Mouse (Mus musculus): Measurements from ENCODE around the gene Rbp1.

Rbp1 gene

DNA sequence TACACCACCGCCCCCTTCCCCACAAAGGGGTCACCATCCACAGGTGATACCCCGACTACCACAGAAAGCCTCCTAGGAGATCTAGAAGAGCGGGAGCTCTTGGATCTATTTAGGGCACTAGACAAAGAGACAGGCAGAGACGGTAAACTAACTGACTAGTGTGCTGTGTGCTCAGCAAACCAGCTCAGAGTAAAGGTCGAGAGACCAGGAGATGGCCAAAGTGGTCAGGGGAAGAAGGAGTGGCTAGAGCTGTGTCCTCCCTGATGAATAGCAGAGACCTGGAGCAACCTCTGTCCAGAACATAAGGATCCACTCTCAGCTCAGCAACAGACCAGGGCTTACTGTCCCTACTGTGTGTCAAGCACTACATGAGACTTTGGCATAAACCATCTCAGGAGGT lies at the start of gene Rbp1:
Gene Rbp1 (plus strand): TSS at position 306 of the 400 bp plus-strand sequence.
- no peak for DNase-seq

DNA sequence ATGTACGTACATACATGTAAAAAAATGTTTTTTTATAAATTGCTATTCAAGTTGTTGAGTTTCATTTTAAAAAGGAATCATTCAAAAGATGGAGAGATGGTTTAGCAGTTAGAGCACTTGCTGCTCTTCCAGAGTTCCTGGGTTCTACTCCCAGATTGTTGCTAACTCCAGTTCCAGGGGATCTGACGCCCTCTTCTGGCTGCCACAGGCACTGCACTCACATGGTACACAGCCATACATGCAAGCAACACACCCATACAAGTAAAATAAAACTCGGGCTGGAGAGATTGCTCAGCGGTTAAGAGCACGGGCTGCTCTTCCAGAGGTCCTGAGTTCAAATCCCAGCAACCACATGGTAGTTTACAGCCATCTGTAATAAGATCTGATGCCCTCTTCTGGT lies 49.4 kb upstream of the Rbp1 start:
- no peak for DNase-seq

DNA sequence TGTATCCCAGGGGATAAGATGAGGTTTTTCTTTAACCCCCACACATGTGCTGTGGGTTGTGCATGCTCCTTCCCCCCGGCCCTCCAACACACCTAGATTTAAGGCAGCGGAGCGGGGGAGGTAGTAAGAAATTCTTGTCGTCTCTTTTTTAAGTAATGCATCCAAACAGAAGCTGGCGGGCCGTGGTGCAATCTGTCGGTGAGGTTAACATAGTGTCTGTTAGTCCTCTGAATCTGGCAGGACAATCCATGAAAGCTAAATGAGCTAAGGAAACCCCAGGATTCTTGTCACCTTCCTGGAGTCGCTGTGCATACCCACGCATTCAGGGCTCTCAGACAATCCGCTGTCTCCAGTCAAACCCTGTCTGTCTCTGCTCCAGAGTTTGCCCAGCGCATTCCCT lies 47.9 kb upstream of the Rbp1 start:
- no peak for DNase-seq

DNA sequence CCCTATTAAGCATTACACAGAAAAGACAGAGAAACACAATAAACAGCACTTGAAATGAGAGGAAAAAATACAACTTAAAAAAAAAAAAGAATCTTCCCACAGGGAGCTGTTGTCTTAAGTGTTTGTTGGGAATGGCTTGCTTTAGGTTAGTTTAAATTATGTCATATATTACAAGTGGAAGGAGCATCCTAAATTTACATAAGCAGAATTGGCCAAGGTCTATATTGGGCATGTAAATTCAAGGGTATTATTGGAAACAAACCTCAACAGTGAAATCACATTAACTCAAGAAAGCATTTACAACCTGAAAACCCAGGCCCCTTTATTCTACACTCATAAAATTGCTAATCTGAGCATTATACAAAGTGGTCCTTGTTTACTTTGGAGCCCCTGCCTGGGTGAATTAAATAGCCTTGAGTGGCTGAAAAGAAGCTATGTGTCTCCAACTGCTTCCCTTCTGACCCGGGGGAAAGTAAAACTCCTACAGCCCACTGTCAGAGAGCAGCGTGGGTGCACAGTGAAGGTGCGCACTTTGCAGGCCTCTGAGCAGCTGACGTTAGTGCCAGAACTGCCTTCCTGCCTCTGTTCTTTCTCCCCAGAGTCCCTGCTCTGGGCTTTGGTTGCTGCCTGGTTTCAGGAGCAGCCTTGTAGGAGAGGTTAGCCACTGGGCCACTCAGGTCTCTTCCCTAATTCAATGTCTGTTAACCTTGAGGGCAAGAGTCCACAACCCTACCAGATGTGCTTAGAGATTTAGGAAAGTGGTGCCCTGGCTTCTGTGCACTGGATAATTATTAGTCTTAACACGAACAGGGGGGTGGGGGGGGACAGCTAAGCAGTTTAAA lies 47.2 kb upstream of the Rbp1 start:
- DNase-seq, result no peak

DNA sequence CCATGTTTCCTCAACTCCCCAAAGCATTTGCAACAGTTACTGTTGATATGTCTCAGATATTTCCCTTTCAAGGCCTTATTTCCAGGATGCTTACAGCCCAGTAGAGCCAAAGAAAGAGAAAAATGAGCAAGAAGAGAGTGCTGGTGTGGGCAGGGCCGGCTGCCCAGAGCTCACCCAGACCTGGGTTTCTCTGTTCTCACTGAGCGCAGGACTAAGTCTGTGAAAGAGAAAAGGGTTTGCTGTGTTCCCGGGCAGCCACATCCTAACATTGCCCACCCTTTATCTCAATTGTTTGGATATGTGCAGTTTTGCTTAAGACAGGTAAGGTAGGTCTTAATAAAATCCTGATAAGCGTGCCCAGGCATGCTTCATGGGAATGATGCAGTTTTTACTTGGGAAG lies 43.0 kb upstream of the Rbp1 start:
- DNase-seq, result no peak

DNA sequence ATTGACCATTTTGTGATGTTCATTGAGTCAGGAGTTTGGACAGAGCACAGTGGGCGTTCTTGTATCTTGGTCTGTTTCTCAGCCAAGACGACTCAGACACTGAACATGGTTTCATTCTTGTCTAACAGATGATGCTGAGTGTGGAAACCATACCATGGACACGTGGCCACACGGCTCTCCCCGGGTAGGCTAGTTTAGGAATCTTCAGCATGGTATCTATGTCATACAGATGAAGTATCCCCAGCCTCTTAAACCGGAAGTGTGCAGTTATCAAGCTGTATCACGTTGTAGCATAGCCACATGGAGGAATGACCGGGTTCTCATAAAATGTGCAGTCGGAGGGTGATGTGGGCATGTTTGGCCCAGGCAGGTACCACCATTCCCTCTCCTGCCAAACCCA lies 42.2 kb upstream of the Rbp1 start:
- no peak for DNase-seq

DNA sequence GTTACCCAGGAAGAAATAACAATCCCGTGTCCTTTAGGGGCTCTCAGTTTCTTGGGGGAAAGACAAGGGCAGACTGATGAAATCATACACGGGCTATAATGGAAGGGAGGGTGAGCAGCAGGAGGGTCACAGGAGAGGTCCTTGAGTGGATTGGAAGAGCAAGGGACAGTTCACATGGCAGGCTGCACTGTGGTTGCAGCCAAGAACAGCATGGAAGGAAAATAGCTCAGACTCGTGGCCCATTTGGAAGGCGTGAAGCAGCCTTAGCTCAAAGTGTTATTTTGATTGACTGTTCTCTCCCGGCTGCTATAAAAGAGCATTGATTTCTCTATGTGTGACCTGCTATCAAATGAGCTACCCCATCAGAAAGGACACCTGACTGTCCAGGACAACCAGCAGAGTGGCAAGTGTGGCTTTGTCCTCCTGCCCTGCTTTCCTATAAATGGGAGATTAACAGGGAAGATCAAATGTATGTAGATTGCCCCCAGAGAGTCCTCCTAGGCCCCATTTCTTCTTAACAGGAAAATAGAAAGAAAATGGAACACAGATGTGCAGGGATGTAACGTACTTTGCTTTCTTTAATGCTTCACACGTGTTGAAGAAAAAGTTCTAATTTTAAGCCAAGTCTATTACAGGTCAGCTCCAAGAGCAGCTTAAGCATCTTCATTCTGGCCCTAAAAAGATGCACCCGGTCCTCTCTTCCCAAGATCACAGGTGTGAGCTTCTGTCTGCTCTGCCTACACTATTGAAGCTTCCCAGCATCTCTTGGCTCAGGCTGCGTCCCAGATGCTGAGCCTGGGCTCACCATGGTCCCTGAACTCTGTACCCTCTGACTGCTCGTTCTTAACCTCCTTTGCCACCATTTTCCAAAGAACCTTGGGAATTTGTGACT lies 34.8 kb upstream of the Rbp1 start:
- DNase-seq, result no peak

DNA sequence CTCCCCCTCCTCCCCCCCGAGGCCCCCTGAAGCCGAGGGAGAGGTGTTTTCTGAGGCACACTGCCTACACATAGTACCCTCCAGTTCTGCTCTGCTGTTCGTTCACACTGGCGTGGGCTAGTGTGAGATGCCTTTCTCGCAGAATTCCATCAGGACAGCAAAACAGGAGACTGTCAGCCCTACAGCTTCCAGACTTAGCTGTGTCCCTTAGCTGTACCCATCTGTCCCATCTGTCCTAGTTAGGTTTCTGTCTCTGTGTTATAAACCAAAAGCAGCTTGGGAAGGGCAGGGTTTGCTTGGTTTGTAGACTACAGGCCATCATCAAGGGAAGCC lies 34.2 kb upstream of the Rbp1 start:
- no peak for DNase-seq

DNA sequence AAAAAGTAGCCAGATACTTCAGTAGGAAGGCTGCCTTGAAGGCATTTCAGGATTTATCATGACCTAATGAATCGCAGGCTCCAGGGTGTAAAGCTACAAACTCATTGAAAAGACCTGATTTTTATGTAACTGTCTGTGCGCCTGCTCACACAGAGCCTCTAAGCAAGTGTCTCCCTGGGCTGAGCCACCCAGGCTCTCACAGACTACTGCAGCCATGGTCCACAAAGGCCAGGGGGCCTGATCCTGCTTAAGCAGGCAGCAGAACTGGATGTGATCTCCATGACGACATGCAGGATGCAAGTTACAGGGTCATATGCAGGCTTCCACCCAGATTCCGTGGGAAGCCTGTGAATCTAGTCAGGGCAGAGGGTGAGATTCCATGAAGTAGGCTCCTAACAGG lies 29.3 kb upstream of the Rbp1 start:
- no peak for DNase-seq

DNA sequence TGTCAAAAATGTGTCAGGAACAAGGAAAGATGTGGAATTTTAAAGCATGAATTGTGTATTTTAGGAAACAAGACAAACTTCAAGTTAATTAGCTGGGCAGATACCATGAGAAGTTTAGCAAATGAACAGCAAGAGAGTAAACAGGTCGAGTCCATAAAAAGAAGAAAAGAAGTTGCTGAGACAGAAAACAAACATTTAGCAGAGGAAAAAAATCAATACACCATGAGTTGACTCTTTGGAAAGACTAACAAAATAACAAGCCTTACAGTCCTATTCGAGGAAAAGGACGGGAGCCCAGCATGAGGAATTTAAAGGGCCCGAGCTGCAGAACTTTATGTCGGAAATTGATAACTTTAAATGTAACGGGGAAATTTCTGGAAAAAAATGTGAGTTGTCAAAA lies 25.6 kb upstream of the Rbp1 start:
- no peak for DNase-seq

DNA sequence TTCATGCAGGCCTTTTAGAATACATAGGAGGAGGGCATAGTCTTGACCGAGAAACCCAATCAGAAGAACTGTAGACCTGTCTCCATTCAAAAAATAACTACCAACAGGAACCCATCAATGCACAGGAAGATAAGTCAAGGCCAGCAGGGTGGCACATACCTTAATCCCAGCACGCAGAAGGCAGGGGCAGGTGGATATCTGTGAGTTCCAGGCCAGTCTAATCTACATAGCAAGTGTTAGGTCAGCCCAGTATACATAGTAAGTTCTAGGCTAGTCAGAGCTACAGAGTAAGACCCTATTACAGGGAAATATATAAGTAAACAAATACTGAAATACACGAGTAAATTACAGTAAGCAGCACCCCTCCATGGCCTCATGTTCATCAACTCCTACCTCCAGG lies 24.9 kb upstream of the Rbp1 start:
- DNase-seq, result no peak

DNA sequence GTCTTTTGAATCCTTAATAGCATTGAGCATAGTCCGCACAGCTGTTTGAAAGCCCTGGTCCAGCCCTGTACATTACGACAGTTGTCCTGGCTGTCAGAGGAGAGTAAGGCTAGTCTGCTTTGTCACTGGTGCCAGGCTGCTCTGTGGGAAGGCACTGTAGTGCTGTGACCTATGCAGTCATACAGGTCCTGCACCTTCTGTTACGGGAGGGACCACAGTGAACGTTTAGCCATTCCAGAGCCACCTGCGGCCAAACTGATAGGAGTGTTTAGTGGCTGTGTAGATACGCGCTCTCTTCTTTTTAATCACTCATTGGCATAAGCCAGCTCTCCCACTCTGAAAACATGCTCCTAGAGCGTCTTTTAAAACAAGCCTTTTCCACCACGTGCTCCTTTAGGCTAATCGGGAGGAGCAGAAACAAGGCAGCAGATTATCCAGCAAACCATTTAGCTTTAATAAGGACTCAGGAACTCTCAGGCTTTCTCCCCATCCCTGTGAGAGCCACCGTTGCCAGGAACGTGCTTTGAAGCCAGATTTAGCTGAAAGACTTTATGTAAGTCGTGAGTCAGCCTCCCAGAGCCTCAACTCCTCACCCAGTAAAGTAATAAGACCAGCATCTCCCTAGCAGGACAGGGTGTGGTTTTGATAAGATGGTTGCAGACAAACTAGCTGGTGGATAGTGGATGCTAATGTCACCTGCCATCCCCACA lies 22.4 kb upstream of the Rbp1 start:
- DNase-seq, result peak; percentile 9 to 27

DNA sequence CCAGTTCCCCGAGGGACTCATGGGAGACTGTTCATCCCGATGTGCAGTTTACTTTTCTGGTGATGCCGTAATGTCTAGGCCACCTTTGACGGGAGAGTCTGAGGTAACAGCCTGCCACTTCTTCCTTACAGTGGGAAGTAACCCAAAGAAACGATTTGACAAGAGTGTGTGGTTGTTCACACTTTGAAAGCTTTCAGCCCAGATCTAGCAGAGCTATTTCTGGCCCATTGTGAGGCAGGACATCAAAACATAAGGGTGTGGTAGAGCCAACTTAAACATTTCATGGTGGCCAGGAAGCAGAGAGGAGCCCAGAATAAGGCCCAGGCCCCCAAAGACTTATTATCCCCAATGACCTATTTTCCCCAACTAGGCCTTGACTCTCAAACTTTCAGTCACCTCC lies 21.1 kb upstream of the Rbp1 start:
- no peak for DNase-seq

DNA sequence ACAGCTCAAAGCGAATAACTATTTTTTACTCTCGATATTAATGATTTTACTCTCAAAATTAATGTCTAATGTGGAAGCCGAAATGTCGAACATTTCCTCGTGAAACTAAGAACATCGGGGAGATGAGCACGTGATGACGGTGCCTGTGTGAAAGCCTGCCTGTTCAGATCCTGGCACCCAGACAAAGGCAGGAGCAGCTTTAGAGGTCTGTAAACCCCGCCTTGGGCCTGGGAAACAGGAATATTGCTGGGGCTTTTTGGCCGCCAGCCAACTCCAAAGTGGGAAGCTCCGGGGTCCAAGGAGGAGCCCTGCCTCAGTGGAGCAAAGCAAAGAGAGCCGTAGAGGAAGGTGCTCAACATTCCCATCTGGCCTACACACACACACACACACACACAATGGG lies 15.0 kb upstream of the Rbp1 start:
- DNase-seq, result no peak

DNA sequence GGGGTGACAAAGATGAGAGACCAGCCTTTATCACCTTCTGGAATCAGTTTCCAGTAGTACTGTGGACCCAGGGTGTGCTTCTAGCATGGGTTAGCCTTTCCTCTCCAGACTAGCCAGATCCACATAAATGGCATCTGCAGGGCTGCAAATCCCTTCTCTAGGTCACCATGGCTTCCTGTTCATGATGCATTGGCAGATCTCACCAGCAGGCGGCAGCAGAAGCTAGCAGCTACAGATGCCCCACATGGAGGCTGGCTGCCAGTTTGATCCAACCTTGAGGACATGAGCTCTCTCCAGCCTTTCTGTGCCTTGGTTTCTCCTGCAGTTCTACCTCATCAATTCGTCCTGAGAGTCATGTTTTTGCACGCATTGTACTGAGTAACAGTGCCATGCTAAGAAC lies 13.6 kb upstream of the Rbp1 start:
- DNase-seq, result peak; percentile 52 to 54

DNA sequence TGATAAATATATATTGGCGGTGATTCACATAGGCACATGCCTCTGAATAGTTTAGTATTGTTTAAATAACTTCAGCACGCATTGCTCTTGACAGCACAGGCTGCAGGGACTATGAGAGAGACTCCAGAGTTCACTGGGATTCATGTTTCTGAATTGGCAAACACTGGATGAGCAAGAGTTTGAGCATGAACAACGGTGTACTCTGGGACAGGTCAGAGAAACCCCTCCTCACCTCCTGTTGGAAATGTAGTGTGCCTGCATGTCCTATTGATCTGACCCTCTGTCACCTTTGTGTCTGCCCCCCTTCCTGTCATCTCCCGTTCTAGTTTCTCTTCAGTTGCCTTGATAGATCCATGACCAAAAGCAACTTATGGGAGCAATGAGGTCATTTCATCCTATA lies 7.3 kb upstream of the Rbp1 start:
- DNase-seq, result no peak

DNA sequence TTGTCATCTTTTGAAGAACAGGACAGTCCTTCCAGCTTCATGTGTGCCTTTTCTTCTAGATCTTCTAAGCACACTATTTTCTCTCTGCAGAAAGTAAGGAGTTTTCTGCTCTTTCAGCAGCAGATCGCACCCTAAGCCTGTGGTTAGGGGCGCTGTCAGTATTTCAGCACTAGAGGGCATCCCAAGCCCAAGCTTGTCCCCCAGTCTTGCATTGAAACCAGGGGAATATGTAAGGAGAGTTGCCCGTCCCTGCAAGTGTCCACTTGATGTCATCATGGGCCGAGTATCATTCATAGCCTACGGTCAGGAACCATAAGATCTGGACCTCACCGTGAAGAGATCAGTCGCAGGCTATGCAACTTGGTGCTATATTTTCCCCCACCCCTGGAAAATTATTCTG lies 4.8 kb upstream of the Rbp1 start:
- DNase-seq, result no peak

DNA sequence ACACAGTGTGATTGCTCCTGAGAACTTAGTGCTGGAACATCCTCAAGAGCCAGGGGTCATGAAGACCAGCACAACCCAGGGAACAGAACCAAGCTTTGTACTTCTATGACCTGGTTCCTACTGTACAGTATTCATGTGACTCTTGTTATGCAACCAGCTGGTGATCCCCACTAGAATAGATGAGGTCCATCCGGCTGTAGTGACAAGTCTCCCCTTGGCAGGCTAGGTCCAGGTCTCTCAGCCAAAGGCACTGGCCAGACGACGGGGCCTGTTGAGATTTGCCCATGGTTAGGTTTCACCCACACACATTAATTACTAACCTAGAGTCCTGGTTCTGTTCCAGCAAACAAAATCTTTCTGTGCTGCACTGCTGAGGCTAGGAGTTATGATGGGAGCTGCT lies 4.4 kb upstream of the Rbp1 start:
- no peak for DNase-seq

DNA sequence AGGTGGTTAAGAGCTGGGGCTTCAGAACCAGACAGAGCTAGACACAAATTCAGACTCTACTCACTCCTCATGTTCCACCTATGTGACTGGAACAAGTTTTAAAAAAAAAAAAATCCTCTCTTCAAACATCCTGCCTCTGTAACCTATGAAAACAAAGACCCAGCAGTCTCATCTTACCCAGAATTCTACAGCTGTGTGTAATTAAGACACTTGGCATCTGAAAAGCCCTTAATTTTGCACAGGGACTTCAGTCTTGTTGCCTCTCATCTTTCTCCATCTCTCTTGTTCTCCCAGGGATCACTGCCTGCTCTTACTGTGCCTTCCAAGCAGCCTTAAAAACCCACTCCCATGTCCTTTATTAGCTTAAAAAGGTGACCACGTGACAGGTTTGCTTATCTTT lies 2.1 kb upstream of the Rbp1 start:
- DNase-seq, result no peak

DNA sequence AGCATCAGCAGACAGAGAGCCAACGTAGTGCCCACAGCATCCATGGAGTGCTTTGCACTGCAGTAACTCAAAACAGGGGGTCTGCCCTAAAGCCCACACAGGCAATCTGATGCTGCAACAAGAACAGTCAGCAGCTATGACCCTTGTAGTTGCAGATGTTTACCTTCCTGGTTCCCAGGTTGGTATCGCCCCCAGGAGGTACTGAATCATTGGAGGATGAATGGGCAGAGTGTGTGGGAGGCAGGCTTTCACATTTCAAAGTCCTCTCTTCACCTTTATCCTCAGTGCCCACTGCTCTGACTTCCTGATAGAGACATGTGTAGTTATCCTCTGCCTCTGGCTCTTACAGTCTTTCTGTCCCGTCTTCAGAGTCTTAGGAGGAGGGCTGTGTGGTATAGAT lies 858 bp upstream of the Rbp1 start:
- no peak for DNase-seq

DNA sequence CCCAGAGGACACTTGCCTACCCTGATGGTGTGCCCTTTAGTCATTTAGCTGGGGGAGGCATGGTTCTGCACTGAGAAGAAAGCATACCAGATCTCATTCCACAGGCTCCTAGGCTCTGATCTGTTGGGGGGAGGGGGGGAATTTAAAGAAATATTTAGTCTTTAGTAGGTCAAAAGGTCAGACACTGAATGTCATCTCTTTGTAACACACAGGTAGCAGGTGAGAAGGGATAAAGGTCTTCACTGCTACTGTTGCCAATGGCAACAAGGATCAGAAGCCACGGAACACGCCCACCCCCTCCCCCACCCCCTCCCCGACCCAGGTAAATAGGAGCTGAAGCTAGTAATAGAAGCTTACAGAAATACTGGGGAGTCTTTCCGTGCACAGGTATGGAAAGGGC lies 930 bp downstream of the Rbp1 start:
- DNase-seq, result no peak

DNA sequence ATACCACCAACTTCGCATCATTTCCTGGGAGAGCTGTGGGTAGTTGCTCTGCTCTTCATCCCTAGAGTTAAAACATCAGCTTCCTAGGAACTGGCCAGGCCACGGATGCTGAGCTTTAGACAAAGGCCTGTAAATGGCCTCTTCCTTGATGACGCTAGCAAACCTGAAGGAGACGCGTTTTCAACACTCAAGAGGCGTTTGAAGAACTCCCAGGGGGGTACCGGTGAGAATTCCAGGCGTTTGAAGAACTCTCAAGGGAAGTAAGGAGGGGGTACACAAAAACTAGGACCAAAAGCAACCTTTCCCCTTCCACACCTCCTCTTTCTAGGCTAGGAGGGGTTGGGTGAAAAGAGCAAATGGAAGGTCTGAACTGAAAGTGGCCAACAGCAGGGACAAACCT lies 1.5 kb downstream of the Rbp1 start:
- no peak for DNase-seq

DNA sequence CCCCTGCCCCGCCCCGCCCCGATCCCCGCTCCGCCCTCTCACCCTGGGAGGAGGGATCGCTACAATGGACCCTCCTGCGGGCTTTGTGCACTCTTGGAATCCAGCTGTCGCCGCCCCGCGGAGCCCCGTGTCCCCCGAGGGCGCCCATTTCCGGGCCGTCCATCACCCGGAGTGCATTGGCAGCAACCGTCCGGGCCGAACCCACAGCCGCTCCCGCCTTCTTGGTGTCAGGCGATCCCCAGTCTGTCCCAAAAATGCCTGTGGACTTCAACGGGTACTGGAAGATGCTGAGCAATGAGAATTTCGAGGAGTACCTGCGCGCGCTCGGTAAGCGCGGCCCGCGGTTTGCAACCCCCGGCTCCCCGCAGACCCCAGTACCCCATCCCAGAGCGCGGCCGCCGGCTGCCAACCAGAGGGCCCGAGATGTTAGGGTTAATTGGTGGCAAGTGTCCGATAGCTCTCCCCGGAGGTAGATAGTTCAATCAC lies 2.0 kb downstream of the Rbp1 start:
- no peak for DNase-seq

All from cerebellum, adult 18-20 months (tissue).